Mouse (Mus musculus): ENCODE results near the gene Psmb9.
A peak's percentile ranks its signal among the peaks of the same experiment; 100 is the strongest.

Psmb9 gene

DNA sequence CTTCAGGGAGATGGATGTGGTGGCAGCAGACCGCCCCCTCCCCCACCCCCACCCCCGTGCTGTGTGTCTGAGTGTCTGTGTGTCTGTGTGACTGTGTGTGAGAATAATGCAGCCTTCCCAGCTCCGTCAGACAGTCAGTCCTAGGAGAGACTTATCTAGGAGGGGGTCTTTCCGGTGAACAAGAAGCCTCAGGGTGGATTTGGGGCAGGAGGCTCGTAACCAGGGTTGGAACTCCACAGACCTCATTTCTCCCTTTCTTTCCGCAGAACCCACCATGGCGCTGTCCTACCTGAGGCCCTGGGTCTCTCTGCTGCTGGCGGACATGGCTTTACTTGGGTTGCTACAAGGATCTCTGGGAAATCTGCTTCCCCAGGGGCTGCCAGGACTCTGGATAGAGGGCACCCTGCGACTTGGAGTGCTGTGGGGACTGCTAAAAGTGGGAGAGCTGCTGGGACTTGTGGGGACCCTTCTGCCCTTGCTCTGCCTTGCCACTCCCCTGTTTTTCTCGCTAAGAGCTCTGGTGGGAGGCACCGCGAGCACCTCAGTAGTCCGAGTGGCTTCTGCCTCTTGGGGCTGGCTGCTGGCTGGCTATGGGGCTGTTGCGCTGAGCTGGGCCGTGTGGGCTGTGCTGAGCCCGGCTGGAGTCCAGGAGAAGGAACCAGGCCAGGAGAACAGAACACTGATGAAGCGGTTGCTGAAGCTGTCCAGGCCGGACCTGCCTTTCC is 17.6 kb upstream of the Psmb9 start:
- peak; percentile 35 for DNase-seq

DNA sequence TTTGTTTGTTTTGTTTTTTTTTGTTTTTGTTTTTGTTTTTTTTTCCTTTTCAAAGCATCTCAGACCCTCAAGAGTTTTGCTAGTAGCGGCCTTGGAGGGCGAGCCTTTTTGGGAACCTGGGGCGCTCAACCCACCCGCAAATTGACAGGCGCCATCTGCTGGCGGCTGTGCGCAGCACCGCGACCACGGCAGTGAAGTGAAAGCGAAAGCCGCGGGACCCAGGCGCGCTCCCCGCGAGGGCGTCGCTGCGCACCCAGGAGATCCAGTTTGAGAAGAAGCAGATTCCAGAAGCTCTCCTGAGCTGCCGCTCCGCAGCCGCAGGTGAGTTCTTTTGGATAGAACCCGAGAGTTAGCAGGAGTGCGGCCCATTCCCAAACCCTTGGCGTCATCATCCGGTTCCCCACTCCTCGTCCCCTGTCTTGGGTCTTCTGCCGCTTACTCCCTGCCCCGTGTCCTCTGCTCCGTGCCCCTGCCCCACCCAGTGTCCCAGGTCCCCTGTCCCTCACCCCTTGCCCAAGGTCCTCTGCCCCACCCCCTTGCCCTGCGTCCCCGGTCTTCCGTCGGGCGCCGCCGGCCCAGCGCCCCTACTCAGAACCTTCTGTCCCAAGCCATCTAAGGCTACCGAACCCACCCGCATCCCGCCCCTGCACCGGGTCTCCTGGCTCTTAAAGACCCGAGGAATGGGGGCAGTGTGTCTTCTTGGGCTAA is 16.9 kb upstream of the Psmb9 start:
- peak; percentile 92 for DNase-seq

DNA sequence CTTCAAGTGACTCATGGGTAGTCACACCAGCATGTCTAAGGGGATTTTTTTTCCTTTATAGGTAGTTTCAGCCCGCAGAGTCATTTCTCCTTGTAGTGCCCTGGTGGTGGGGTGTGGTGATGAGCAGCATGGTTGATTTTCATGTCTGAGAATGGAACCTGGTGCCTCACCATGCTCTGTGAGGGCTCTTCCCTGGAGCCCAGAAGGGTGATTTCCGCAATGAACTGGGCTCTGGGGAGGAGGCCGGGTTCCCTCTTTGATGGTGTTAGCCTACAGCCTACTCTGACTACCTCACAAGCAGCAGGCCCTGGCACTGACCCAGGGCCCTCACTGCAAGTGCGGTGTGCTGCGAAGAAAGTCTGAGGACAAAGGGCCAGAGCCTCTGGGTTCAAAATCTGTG is 15.9 kb upstream of the Psmb9 start, which contains the start of gene Tap2:
Gene Tap2 (plus strand): TSS at position 84 of the 400 bp plus-strand sequence.
- no peak for DNase-seq

DNA sequence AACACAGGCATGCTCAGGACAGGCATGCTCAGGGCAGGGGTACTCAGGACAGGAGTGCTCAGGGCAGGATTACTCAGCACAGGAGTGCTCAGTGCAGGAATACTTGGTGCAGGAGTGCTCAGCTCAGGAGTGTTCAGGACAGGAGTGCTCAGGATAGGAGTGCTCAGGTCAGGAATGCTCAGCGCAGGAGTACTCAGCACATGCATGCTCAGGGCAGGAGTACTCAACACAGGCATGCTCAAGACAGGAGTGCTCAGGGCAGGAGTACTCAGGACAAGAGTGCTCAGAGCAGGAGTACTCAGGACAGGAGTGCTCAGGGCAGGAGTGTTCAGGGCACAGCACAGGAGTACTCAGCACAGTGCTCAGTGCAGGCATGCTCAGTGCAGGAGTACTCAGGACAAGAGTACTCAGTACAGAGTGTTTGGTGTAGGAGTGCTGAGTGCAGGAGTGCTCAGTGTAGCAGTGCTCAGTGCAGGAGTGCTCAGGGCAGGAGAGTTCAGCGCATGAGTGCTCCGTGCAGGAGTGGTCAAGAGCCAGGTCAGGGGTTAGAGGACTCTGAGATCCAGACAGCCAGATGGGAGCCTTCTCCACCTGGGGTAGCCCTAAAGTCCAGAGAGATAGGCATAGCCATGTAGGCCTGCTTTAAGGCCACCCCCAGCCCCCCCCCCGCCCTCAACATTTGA is 15.3 kb upstream of the Psmb9 start:
- DNase-seq = no peak

DNA sequence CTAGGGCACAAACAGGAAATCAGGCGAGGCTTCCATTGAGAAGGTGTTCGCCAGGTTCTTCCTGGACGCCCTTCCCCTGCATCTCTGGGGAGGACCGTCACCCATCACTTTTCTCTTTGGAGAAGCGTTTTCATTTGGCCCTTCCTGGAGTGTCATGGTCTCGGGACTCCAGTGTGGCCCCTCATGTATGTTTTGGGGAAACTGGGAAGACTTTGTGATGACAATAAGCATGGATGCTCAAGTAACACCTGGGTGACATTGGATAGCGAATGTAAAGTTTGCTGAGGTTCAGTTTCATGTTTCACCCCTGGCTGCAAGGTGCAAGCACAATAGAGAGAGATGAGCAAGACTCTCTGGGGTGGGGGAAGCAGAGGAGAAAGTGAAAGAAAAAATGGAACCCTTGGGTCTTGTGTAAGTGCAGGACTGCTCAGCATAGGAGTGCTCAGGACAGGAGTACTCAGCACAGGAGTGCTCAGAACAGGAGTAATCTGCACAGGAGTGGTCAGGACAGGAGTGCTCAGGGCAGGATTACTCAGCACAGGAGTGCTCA is 14.0 kb upstream of the Psmb9 start:
- DNase-seq = no peak

DNA sequence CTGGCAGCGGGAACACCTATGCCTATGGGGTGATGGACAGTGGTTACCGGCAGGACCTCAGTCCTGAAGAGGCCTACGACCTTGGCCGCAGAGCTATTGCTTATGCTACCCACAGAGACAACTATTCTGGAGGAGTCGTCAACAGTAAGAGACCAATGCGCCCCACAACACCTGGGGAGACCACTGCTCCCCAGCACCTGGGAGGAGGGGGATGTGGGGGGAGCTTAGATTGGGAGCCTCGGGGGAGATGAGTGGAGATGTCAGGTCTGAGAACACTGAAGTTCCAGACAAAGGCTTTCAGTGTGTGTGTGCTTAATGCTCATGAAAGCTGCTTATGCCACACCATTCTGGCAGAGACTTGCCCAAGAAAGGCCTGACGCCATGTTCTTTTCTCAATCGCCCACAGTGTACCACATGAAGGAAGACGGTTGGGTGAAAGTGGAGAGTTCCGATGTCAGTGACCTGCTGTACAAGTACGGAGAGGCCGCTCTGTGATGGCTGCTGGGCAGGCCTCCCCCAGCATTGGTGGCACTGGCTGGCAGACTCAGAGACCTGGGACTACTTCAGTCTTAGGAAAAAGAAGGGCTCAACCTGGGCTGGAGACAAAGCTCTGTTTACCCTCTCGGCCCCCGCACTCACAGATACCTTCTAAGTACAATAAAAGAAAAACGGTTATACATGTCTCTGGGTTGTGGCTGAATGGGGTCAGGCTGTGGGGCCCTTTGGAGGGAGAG is 13.4 kb upstream of the Psmb9 start:
- DNase-seq = no peak

DNA sequence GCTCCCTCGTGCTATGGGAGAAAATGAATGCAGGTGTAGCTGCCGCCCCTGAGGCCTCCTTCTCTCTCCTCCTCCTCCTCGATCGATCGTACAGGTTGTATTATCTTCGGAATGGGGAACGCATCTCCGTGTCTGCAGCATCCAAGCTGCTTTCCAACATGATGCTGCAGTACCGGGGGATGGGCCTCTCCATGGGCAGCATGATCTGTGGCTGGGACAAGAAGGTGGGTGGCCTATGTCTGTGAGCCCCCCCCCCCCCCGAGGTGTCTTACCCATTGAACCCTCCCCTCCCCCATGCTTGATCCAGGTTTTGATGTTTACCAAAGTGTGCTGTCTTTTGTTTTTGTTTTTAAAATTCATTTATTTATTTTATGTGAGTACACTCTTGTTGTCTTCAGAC is 12.5 kb upstream of the Psmb9 start:
- DNase-seq = no peak

DNA sequence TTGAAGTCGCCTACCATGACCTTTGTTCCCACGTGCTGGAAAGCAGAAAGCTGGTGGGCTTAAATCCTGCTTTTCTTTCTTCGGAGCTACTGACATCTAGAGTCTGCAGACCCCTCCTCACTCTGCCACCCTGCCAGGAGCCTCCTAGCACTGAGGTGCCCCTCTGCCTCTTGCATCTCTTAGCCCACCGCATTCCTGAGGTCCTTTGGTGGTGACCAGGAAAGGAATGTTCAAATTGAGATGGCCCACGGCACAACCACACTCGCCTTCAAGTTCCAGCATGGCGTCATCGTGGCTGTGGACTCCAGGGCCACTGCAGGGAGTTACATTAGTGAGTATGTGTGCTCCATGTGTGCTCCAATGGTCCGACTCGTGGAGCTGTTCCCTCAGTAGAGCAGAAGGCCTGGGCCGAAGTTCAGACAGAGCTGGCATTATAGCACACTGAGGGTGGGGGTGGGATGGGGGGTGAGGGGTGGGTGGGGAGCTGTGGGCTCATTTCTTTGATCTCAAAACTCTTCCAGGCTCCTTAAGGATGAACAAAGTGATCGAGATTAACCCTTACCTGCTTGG is 11.6 kb upstream of the Psmb9 start:
- no peak for DNase-seq

DNA sequence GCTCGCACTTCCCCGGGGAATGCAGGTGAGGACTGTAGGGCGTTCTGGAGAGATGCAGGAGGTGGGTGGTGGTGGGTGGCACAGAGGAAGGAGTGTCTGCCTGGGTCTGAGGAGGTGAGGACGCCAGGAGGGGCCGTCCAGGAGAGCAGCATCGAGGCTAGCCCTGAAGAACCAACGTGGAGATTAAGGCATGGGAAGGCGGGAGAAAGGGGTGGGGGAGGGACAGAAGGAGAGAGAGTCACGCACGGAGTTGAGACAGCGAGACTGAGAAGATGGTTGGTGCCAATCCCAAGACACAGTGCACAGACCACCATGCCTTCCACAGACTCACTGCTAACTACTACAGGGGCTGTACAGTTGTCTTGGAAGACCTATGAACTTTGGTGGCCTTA is 11.0 kb upstream of the Psmb9 start:
- no peak for DNase-seq

DNA sequence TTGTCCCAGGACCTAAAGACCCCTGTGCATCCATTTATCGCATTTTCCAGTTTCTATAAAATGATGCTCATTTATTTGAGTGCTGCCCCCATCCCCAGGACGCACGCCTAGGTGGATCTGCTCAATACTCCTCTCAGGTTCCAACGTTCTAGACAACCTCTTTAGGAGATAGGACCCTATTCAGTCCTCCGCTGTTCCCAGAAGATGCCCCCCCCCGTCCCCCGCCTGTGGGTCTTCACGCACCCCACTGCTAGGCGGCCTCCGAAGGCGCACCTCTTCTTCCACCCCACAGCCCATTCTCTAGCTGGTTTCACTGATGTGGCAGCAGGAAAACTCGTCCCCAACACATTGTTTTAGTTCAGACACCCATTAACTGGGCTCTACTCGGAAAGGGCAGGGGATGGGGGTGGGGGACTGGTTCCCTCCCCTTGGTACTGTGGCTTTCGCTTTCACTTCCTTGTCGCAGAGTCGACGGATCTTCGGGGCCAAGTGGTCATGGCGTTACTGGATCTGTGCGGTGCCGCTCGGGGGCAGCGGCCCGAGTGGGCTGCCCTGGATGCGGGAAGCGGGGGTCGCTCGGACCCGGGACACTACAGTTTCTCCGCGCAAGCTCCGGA is 10.4 kb upstream of the Psmb9 start:
- DNase-seq = peak; percentile 63

DNA sequence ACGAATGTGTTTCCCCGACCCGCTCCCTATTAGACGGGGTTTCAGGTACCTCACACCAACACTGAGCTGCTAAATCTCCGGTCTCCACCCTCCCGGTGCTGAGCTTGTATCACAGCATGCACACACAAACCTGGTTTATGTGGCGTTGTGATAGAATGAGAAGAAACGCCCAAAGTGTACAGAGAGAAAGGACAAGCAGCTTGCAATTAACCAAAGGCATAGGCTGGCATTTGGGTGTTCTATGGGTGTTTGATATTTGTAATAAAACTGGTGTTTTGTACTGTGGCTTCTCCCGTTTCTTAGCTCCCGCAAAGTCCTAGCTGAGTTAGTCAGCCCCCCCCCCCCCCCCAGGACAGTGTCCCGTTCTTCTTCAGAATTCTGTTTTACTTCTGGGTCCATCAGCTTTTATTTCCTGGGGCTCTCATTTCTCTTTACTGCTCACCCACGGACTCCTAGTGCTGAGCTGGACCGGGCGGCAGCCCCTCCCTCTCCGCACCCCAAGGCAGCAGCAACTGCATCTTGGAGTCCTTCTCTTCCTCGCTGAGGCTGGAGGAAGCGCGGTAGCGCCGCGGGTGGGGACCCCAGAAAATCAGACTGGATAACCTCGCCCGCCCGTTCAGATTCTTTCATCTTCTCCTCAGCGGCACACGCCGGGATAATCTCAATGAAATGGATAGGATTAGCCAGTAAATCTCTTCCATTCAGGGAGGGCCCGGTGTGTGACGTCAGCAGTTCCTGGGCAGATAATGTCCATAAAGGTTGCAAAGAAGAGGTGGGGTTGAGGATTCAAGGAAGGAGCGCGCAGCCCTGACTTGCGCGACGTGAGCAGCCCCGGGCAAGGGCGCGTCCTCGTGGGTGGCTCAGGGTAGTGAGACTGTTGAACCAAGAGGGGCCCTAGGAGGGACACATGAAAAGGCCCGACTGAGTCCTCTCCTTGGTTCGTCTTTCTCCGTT is 9.7 kb upstream of the Psmb9 start, which contains the start of gene Psmb8:
Gene Psmb8 (plus strand): TSS at position 781 of the 954 bp plus-strand sequence.
- peak; percentile 92 for DNase-seq

DNA sequence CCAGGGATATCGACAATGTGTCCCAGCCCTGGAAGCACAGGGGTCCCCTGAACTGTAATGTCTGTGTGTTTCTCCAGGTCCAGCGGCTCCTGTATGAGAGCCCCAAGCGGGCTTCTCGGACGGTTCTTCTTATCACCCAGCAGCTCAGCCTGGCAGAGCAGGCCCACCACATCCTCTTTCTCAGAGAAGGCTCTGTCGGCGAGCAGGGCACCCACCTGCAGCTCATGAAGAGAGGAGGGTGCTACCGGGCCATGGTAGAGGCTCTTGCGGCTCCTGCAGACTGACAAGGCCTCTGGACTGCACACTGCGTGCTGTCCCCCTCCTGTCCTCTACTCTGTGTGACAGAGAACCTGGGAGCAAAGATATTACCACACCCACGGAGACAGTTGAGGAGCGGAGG is 8.9 kb upstream of the Psmb9 start:
- DNase-seq = no peak

DNA sequence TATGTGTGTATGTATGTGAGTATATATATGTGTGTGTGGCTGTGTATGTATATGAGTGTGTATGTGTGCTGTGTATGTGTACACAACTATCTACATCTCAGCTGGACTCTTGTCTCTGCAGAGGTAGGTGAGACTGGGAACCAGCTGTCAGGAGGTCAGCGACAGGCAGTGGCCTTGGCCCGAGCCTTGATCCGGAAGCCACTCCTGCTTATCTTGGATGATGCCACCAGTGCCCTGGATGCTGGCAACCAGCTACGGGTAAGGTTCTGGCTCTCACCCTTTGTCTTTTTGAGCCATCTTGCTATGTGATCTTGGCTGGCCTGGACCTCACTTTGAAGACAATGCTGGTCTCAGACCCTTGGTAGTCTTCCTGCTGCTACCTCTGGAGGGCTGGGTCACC is 7.2 kb upstream of the Psmb9 start:
- no peak for DNase-seq

DNA sequence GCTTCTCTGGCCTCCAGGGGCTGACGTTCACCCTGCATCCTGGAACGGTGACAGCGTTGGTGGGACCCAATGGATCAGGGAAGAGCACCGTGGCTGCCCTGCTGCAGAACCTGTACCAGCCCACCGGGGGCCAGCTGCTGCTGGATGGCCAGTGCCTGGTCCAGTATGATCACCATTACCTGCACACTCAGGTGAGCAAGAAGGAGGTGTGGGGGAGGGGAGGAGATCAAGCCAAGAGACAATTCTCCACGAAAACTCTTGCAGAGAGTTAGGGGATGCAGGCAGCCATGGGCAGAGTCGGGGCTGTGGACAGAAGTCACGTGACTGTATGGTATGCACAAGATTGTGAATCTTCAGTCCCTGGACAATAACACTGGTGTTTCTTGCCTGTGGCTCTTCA is 5.9 kb upstream of the Psmb9 start:
- no peak for DNase-seq

DNA sequence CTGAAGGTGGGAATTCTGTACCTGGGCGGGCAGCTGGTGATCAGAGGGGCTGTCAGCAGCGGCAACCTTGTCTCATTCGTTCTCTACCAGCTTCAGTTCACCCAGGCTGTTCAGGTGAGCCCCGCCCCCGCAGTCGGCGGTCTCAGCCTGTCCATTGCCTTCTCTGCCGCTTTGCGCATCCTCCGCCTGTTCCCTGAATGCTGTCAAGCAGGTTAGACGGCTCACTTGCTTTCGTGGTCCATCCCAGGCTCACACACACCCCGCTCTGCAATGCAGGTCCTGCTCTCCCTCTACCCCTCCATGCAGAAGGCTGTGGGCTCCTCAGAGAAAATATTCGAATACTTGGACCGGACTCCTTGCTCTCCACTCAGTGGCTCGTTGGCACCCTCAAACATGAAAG is 5.3 kb upstream of the Psmb9 start:
- no peak for DNase-seq

DNA sequence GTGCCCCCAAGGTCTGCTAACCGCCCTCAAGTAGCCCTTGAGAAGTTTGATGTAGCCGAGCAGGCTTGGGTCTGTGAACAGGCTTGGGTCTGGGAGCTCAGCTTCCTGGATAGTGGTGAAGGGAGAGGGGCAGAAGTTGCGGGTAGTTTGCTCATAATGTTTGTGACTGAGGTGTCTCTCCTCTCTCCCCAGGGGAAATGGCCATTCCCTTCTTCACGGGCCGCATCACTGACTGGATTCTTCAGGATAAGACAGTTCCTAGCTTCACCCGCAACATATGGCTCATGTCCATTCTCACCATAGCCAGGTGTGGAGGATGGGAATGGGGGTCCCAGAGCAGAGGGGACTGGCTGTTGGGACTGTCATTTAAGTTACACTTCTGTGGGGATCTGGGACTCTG is 1.4 kb upstream of the Psmb9 start:
- no peak for DNase-seq

DNA sequence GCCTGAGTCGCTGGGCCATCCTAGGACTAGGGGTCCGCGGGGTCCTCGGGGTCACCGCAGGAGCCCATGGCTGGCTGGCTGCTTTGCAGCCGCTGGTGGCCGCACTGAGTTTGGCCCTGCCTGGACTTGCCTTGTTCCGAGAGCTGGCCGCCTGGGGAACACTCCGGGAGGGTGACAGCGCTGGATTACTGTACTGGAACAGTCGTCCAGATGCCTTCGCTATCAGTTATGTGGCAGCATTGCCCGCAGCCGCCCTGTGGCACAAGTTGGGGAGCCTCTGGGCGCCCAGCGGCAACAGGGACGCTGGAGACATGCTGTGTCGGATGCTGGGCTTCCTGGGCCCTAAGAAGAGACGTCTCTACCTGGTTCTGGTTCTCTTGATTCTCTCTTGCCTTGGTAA is 446 bp upstream of the Psmb9 start:
- DNase-seq = no peak

DNA sequence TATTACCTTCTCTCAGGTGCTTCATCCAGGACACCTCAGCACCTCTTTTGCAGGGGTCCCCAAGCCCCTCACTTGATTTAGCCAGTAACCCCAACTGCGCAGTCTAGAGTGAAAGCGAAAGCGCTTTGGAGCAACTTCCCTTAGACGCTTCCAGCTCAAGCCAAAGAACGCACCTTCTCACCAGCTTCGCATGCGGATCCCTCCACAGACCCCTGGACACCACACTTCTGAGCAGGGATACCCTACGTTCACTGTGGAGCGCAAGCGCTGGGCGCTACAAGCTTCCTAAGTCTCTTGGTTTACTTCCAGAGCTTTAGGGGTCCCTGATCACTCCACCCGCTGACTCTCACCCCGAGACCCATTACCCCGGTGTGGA is 691 bp downstream of the Psmb9 start:
- DNase-seq = no peak

DNA sequence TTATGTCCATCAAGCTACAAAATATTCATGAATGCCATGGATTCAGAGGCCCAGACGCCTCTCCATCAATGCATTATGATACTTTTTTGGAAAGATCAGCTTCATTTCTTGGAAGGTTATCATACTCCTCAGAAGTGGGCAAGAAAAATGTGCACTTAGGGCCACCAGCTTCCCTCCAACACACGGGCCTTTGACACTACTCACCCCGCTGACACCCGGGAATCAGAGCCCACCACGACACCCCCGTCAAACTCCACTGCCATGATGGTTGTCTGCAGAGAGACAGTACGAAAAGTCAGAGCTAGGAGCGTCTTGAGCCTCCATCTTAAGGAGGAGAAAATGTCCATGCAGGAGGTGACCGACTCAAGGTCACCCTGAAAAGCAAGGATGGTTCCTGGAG is 2.0 kb downstream of the Psmb9 start:
- no peak for DNase-seq

DNA sequence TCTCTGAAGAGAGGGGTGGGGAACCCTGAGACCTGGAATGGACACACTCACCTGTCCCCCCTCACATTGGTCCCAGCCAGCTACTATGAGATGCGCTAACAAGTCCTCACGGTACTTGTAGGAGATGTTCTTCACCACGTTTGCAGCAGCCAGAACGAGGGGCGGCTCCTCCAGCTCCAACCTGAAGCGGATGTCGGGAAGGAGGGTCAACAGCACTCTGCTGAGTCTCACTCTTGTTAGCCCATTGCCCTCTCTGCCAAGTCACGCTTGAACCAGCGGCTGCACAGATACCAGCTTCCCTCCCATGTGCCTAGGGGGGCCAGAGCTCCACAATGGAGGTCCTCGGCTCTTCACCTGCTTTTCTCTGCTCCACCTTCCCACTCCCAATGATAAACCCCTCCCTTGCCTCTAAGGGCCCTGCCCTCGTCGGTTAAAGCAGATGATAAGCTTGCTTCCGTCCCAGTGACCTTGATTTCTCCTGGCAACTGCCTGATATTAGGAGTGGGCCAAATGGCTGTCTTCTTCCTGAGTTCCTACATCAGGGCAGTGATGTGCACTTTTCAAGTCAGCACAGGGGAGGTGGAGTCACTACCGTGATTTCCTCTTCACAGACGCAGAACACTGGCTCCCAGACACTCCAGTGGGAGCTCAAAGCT is 3.9 kb downstream of the Psmb9 start:
- no peak for DNase-seq

Measured in kidney, adult 18-20 months (tissue).